ENCODE assay signal across 13 mouse cellular contexts in the genomic region with DNA sequence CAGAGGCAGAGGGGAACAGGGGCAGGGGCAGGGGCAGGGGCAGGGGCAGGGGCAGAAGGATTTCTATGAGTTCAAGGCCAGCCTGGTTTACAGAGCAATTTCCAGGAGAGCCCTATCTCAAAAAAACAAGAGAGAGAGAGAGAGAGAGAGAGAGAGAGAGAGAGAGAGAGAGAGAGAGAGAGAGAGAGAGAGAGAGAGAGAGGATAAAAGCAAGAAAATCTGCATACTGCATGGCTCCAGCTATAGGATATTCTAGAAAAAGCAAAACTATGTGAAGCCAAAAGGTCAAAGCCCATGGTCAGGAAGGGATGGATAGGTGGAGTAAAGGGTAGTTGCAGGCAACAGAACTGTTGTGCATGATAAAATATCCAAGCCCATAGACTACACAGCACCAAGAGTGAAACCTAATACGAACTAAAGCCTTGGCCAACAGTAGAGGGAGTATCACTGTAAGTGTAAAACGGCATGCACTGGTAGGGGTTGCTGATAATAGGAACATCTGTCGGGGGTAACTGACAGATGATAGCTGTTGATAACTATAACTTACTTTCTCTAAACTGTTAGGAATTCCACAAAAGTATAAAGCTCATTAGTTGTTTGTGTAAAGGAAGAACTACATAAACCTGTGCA.
"Had no signal": no experiment of that assay in that cellular context is flagged by ENCODE, and none has a peak within 500 bp of the region (broad histone marks: within the 10 kb centered on the region; RNA-seq: fewer than 3 reads in every experiment).

No protein-coding gene starts in this region.

- H3K9me3 ChIP-seq: limb, embryonic 12.5 days; lung, embryonic 15.5 days; midbrain, embryonic 13.5 days; neural tube, embryonic 15.5 days had no signal

- H3K36me3 ChIP-seq: limb, embryonic 12.5 days; lung, embryonic 15.5 days; midbrain, embryonic 13.5 days; neural tube, embryonic 15.5 days had no signal

- H3K4me1 ChIP-seq: limb, embryonic 12.5 days; lung, embryonic 15.5 days; midbrain, embryonic 13.5 days; neural tube, embryonic 15.5 days had no signal

- H3K9ac ChIP-seq: limb, embryonic 12.5 days; lung, embryonic 15.5 days; midbrain, embryonic 13.5 days; neural tube, embryonic 15.5 days had no signal

- H3K4me2 ChIP-seq: limb, embryonic 12.5 days; lung, embryonic 15.5 days; midbrain, embryonic 13.5 days; neural tube, embryonic 15.5 days had no signal

- H3K27ac ChIP-seq: limb, embryonic 12.5 days; lung, embryonic 15.5 days; macrophage; midbrain, embryonic 13.5 days; neural tube, embryonic 15.5 days had no signal

- ATAC-seq: intestine, embryonic 16.5 days; midbrain, embryonic 13.5 days had no signal

- DNase-seq: kidney, adult 8-10 months; layer of hippocampus, adult 9-11 months; lung, postnatal 14 days; right cerebral cortex, adult 18-20 months; right cerebral cortex, postnatal 25 days; thymus, postnatal 14 days had no signal

- H3K27me3 ChIP-seq: limb, embryonic 12.5 days; lung, embryonic 15.5 days; midbrain, embryonic 13.5 days; neural tube, embryonic 15.5 days had no signal

- H3K4me3 ChIP-seq: limb, embryonic 12.5 days; lung, embryonic 15.5 days; midbrain, embryonic 13.5 days; myocyte; neural tube, embryonic 15.5 days had no signal
